Mouse (Mus musculus): Measurements from ENCODE around the gene Klf12. TPM values are rescaled to one million over a fixed set of nuclear protein-coding genes. Genes with fewer than 3 reads are reported as not detected.
A peak's percentile ranks its signal among the peaks of the same experiment; 100 is the strongest.

The Klf12 gene
- total and polyA plus RNA-seq, 3 experiments: 3.3 to 9.7 (median 8.6) TPM

- H3K9me3 ChIP-seq (replicated peaks; ENCODE audit: low read length): no peaks in the 10 kb centered on the region
- no peak for DNase-seq (ENCODE audit: extremely low read depth)
- H3K4me2 ChIP-seq (ENCODE audit: insufficient read depth, low read depth, poor library complexity, severe bottlenecking): no peak overlapping the region
- no peaks in the 10 kb centered on the region for H3K36me3 ChIP-seq (replicated peaks in 1 of 2; ENCODE audit: control insufficient read depth in 1 of 2, insufficient read depth in 1 of 2, low read length in 1 of 2)
- no peak overlapping the region for H3K4me3 ChIP-seq (replicated peaks in 1 of 3; ENCODE audit: low read depth in 2 of 3, low read length in 2 of 3, poor library complexity in 1 of 3)
- H3K9ac ChIP-seq (ENCODE audit: insufficient read depth, low read depth): no peak overlapping the region
- no peaks in the 10 kb centered on the region for H3K79me2 ChIP-seq (replicated peaks; ENCODE audit: control insufficient read depth, extremely low read depth, insufficient read depth, poor library complexity, severe bottlenecking)
- H3K4me1 ChIP-seq (ENCODE audit: control insufficient read depth in 1 of 2, insufficient read depth in 2 of 2): peaks cover 2 to 12% of the 10 kb centered on the region in 2 experiments; a peak in 3 of 4 replicates
- H3K27me3 ChIP-seq (replicated peaks): no peaks in the 10 kb centered on the region
- H3K27ac ChIP-seq (ENCODE audit: insufficient read depth, low read depth): no peak overlapping the region
- in situ Hi-C loops (cut with MboI; ENCODE audit: low pct_ligation_motif_present, low pct_unique_long_range_greater_than_20kb, low sequenced_read_pairs) (loop anchor here (10.0 kb wide), 1 partner anchor 754 kb away; no protein-coding TSS in a partner anchor), dilution Hi-C loops (cut with MboI; ENCODE audit: extremely low pct_ligation_motif_present, extremely low pct_unique_long_range_greater_than_20kb, low sequenced_read_pairs) (no loop called here)
- no peak for TF ChIP-seq KAT2A (IDR thresholded peaks at IDR 0.05; ENCODE audit: insufficient replicate concordance, low read length)
- TF ChIP-seq MXI1 (IDR thresholded peaks at IDR 0.05; ENCODE audit: low read depth, low read length): no peak
- no peak for TF ChIP-seq NRF1 (IDR thresholded peaks at IDR 0.05; ENCODE audit: low read depth, low read length)
- TF ChIP-seq MAFK (IDR thresholded peaks at IDR 0.05; ENCODE audit: insufficient replicate concordance, low read length): no peak
- TF ChIP-seq ZC3H11A (IDR thresholded peaks at IDR 0.05; ENCODE audit: low read depth, low read length): no peak
- no peak for TF ChIP-seq NELFE (IDR thresholded peaks at IDR 0.05; ENCODE audit: low read depth, low read length)
- no peak for TF ChIP-seq ZKSCAN1 (IDR thresholded peaks at IDR 0.05; ENCODE audit: borderline replicate concordance, low read depth, low read length)
- TF ChIP-seq UBTF (IDR thresholded peaks at IDR 0.05; ENCODE audit: low read depth, low read length): no peak
- no peak for TF ChIP-seq ZMIZ1 (IDR thresholded peaks at IDR 0.05; ENCODE audit: low read depth, low read length)
- TF ChIP-seq TCF12 (IDR thresholded peaks at IDR 0.05; ENCODE audit: low read depth, low read length): no peak
- no peak for TF ChIP-seq SIN3A (IDR thresholded peaks at IDR 0.05; ENCODE audit: low read length)
- no peak for TF ChIP-seq JUN (IDR thresholded peaks at IDR 0.05; ENCODE audit: insufficient read depth, low read depth, low read length)
- TF ChIP-seq PAX5 (IDR thresholded peaks at IDR 0.05; ENCODE audit: low read length): no peak
- TF ChIP-seq ELF1 (IDR thresholded peaks at IDR 0.05; ENCODE audit: low read depth, low read length): no peak
- no peak for TF ChIP-seq RAD21 (IDR thresholded peaks at IDR 0.05; ENCODE audit: low read depth, low read length)
- TF ChIP-seq CHD1 (IDR thresholded peaks at IDR 0.05; ENCODE audit: low read depth, low read length): no peak
Measured at GRCm38 (mm10) chr14:99898861-99899260, 385.6 kb downstream of the Klf12 start.

- TF ChIP-seq ZC3H11A (IDR thresholded peaks at IDR 0.05; ENCODE audit: low read depth, low read length) (peak; percentile 51; the same call in 1 of the 2 replicates), ZKSCAN1 (IDR thresholded peaks at IDR 0.05; ENCODE audit: borderline replicate concordance, low read depth, low read length) (no peak), MAFK (IDR thresholded peaks at IDR 0.05; ENCODE audit: insufficient replicate concordance, low read length) (no peak), SMC3 (IDR thresholded peaks at IDR 0.05; ENCODE audit: low read depth, low read length) (peak; percentile 86), NELFE (IDR thresholded peaks at IDR 0.05; ENCODE audit: low read depth, low read length) (no peak), ETS1 (conservative IDR thresholded peaks at IDR 0.05; ENCODE audit: low read depth, low read length) (no peak), MAZ (IDR thresholded peaks at IDR 0.05; ENCODE audit: low read depth, low read length) (no peak), MAX (IDR thresholded peaks at IDR 0.05; ENCODE audit: low read length) (no peak), CTCF (conservative IDR thresholded peaks at IDR 0.05 in 1 of 2, IDR thresholded peaks at IDR 0.05 in 1 of 2; ENCODE audit: low read depth in 2 of 2, low read length in 2 of 2) (peak; percentile 90 to 91)
- peak; percentile 77 for DNase-seq (ENCODE audit: extremely low read depth)
- H3K9ac ChIP-seq (ENCODE audit: insufficient read depth, low read depth): no peak overlapping the region
- H3K27ac ChIP-seq (ENCODE audit: insufficient read depth, low read depth): no peak overlapping the region
- no peaks in the 10 kb centered on the region for H3K36me3 ChIP-seq (replicated peaks in 1 of 2; ENCODE audit: control insufficient read depth in 1 of 2, insufficient read depth in 1 of 2, low read length in 1 of 2)
- no peaks in the 10 kb centered on the region for H3K27me3 ChIP-seq (replicated peaks)
- no peak overlapping the region for H3K4me2 ChIP-seq (ENCODE audit: insufficient read depth, low read depth, poor library complexity, severe bottlenecking)
- H3K79me2 ChIP-seq (replicated peaks; ENCODE audit: control insufficient read depth, extremely low read depth, insufficient read depth, poor library complexity, severe bottlenecking): no peaks in the 10 kb centered on the region
- no peaks in the 10 kb centered on the region for H3K9me3 ChIP-seq (replicated peaks; ENCODE audit: low read length)
- dilution Hi-C loops (cut with MboI; ENCODE audit: extremely low pct_ligation_motif_present, extremely low pct_unique_long_range_greater_than_20kb, low sequenced_read_pairs) (no loop called here), in situ Hi-C loops (cut with MboI; ENCODE audit: low pct_ligation_motif_present, low pct_unique_long_range_greater_than_20kb, low sequenced_read_pairs) (loop anchor here (10.0 kb wide), 1 partner anchor 750 kb away; no protein-coding TSS in a partner anchor)
- H3K4me1 ChIP-seq (ENCODE audit: control insufficient read depth in 1 of 2, insufficient read depth in 2 of 2): peaks cover 0 to under 1% of the 10 kb centered on the region in 2 experiments; a peak in 1 of 4 replicates
- no peak overlapping the region for H3K4me3 ChIP-seq (replicated peaks in 1 of 3; ENCODE audit: low read depth in 2 of 3, low read length in 2 of 3, poor library complexity in 1 of 3)
Measured at GRCm38 (mm10) chr14:99894708-99895383, 389.6 kb downstream of the Klf12 start.

All from CH12.LX (cell line).